Mouse (Mus musculus): ENCODE results near the gene Elavl2.

DNA sequence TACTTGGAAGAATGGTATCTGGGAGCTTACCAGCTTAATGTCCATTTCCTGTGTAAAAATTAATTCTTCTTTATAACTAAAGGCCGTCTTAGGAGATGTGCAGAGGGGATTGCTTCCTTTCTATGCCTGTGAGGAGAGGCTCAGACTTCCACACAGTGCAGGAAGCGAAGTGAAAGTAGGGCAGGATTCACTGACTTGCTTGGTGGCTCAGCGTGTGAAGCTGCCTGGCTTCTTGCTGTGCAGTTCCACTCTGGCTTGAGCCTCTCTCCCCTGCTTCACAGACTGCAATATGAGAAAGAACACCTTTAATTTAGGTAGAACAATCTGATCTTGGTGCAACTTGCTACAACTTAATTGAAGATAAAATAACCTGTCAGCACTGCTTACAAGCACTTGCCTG, 172.2 kb downstream of the Elavl2 start:
- no peak for TF ChIP-seq POLR2A (IDR thresholded peaks at IDR 0.05; ENCODE audit: borderline replicate concordance, extremely low read depth, insufficient read depth, insufficient read length, poor library complexity, severe bottlenecking)
- no peak for TF ChIP-seq CTCF (IDR thresholded peaks at IDR 0.05; ENCODE audit: borderline replicate concordance, extremely low read depth, insufficient read depth, insufficient read length)

Measured in brain, embryonic 14.5 days (tissue).